Mouse (Mus musculus): ENCODE measurements around the gene Sept3. TPM values are rescaled to one million over a fixed set of nuclear protein-coding genes. Genes with fewer than 3 reads are reported as not detected.

Sept3 gene
- polyA plus RNA-seq, 1 experiment from 2014 or later = 30.8 TPM

DNA sequence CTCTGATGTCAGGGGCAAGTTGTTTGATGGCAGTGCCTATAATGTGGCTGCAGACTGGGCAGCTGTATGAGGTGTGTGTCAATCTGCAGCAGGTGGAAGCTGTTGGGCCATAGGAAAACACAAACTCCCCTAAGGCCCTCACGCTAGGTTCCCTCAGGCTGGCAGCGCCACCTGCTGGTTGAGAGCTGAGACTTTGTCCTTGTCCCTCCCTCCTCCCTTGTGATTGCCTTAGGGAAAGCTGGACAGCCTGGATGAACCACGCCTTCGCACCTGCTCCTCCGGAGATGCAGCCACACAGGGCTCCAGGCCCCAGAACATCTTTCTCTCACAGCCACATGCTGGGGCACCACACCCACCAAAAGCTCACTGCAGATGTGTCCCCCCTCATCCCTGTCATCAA lies 3.5 kb upstream of the Sept3 start:
- no peaks in the 10 kb centered on the region for H3K9me3 ChIP-seq
- H3K9ac ChIP-seq = no peak overlapping the region
- 4% methylated on average over 5 of the region's 5 CpGs for WGBS
- H3K27ac ChIP-seq = no peak overlapping the region
- ATAC-seq (ENCODE audit: insufficient number of reproducible peaks, insufficient read depth, low FRiP score, low TSS enrichment, low read depth) = no peak
- H3K27me3 ChIP-seq = peaks cover 44% of the 10 kb centered on the region
- H3K4me3 ChIP-seq = no peak overlapping the region
- H3K4me1 ChIP-seq = peaks cover 8% of the 10 kb centered on the region
- H3K36me3 ChIP-seq = no peaks in the 10 kb centered on the region
- no peak overlapping the region for H3K4me2 ChIP-seq

DNA sequence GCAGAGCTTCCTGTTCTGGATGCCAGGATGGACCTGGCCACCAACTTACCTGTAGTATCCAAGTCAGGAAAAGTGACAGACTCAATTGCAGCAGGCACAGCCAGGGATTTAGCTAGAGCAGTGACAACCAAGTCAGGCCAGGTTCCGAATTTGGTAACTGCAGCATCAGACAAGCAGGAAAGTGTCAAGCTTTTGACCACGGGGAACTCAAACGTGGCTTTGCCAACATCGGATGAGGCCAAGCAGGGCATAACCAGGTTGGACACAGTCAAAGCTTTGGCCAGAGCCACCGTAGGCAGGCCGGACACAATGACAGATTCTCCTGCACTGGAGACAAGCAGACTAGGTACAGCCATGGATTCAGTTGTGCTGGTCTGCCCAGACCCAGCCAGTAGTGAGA lies 2.4 kb upstream of the Sept3 start:
- H3K4me1 ChIP-seq = peaks cover 12% of the 10 kb centered on the region
- H3K27me3 ChIP-seq = peaks cover 47% of the 10 kb centered on the region
- WGBS = 81% methylated on average over 6 of the region's 6 CpGs
- no peak overlapping the region for H3K27ac ChIP-seq
- no peaks in the 10 kb centered on the region for H3K36me3 ChIP-seq
- no peak overlapping the region for H3K4me2 ChIP-seq
- H3K9ac ChIP-seq = no peak overlapping the region
- H3K9me3 ChIP-seq = no peaks in the 10 kb centered on the region
- H3K4me3 ChIP-seq = no peak overlapping the region
- ATAC-seq (ENCODE audit: insufficient number of reproducible peaks, insufficient read depth, low FRiP score, low TSS enrichment, low read depth) = no peak

DNA sequence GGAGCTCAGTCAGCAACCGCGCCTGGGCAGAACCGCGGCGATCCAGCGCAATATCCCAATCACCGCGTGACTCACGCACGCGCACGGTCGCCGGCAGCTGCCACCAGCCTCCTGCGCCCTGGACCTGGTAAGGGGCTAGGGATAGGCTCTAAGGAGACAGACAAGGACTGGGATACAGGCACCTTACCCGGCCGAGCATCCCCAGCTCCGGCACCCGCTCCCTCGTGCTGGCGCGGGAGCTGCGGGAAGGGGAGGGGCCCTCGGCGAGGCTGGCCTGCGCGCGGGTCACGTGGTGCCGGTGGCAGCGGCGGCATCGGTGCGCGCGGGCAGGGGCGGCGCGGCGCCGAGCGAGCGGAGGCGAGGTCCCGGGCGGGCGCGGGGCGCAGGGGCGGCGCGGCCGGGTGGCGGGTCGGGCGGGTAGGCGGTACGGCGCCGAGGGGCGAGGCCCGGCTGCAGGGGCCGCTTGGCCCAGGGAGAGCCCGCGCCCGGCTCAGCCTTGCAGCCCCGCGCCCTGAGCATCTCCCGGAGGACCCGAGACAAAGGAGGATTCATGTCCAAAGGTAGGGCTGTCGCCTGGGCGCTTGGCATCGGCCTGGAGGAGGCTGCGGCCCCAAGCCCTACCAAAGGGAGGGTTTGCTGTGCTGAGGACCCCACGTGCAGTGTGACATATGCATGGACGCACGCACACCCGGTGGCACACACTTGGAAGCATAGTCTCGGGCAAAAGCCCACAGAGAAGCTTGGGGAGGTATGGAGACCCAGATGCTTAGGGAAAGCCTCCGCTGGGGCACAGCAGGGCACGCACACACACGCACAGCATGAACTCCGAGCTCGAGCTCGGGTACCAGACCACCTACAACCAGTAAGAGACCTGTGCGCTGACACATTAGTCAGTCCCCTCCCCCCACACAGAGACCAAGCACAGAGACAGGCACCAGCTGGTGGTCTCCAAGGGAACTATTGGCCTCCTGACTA lies 521 bp downstream of the Sept3 start:
- ATAC-seq (ENCODE audit: insufficient number of reproducible peaks, insufficient read depth, low FRiP score, low TSS enrichment, low read depth) = peak; percentile 49
- H3K27ac ChIP-seq = 0 out of 2 replicates have a peak overlapping the region, but pooled peaks have one; percentile 22
- H3K4me3 ChIP-seq = peak overlapping the region; percentile 66
- H3K36me3 ChIP-seq = peaks cover 18% of the 10 kb centered on the region
- no peaks in the 10 kb centered on the region for H3K9me3 ChIP-seq
- H3K27me3 ChIP-seq = peaks cover 47% of the 10 kb centered on the region
- WGBS = under 1% methylated on average over 82 of the region's 86 CpGs
- peak overlapping the region; percentile 82 for H3K9ac ChIP-seq
- H3K4me1 ChIP-seq = peaks cover 12% of the 10 kb centered on the region
- H3K4me2 ChIP-seq = peak overlapping the region; percentile 95

DNA sequence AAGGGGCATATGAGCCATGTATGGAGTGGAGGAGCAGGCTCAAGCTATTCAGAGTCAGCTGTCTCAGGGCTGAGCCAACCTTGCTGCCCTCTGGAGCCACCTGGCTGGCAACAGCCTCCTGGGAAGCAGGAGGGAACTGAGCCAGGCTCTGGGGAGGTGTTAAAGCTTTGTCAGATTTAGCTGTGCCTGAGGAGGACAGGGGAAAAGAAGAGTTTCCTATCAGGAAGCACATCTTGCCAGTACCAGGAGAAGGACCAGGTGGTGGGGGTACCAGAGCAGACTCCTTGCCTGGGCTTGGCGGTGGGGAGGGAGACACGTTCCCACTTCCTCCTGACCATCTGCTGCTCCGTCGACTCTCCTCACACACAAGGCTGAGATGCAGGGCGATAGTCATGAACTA lies 2.9 kb downstream of the Sept3 start:
- Histone ChIP-seq H3K9me3 (no peaks in the 10 kb centered on the region), H3K9ac (no peak overlapping the region), H3K4me3 (no peak overlapping the region), H3K4me1 (peaks cover 12% of the 10 kb centered on the region), H3K27ac (no peak overlapping the region), H3K4me2 (no peak overlapping the region), H3K36me3 (peaks cover 37% of the 10 kb centered on the region), H3K27me3 (peaks cover 35% of the 10 kb centered on the region)
- WGBS = 88% methylated on average over 5 of the region's 5 CpGs
- no peak for ATAC-seq (ENCODE audit: insufficient number of reproducible peaks, insufficient read depth, low FRiP score, low TSS enrichment, low read depth)

DNA sequence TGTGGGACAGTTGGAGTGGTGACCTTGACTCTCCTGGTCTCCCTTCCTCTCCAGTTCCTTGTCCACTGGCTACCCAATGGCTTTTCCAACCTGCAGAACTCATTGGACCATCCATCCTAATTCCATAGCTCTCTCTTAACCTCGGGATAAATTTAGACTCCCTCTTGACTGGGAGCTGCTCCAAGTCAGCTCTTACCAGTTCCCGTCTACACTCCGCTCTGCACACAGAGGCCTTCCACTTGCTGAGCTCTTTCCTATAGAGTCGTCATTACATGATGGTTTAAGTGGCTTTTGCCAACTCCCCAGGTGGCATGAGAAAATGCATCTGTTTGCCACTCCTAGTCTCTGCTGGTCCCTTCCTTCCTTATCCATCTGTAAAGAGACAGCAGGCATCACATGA lies 5.9 kb downstream of the Sept3 start:
- H3K36me3 ChIP-seq = peaks cover 67% of the 10 kb centered on the region
- H3K4me2 ChIP-seq = no peak overlapping the region
- peaks cover 7% of the 10 kb centered on the region; the same call in 1 of the 2 replicates for H3K27me3 ChIP-seq
- no peak overlapping the region for H3K4me3 ChIP-seq
- no peaks in the 10 kb centered on the region for H3K9me3 ChIP-seq
- H3K4me1 ChIP-seq = peaks cover 9% of the 10 kb centered on the region
- ATAC-seq (ENCODE audit: insufficient number of reproducible peaks, insufficient read depth, low FRiP score, low TSS enrichment, low read depth) = no peak
- no peak overlapping the region for H3K27ac ChIP-seq
- 82% methylated on average over 4 of the region's 4 CpGs for WGBS
- H3K9ac ChIP-seq = no peak overlapping the region

DNA sequence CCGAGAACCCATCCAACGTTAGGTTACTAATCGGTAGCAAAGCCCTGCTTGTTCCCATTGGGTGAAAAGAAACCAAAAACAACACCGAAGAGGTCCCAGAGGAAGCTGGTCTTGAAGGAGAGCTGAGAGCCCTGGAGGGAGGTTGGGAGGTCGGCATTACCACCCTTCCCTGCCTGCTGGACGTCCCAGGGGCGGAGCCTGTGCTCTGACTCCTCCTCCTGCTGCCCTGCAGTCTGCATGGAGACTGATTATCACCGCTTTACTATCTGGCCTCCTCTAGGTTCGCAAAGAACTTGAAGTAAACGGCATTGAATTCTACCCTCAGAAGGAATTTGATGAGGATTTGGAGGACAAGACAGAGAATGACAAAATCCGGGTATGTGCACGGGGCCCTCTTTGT lies 11.5 kb downstream of the Sept3 start:
- no peak overlapping the region for H3K4me2 ChIP-seq
- no peak overlapping the region for H3K27ac ChIP-seq
- H3K27me3 ChIP-seq = no peaks in the 10 kb centered on the region
- no peak overlapping the region for H3K4me3 ChIP-seq
- H3K4me1 ChIP-seq = no peaks in the 10 kb centered on the region
- H3K9ac ChIP-seq = no peak overlapping the region
- H3K9me3 ChIP-seq = no peaks in the 10 kb centered on the region
- WGBS = 66% methylated on average over 12 of the region's 12 CpGs
- ATAC-seq (ENCODE audit: insufficient number of reproducible peaks, insufficient read depth, low FRiP score, low TSS enrichment, low read depth) = no peak
- H3K36me3 ChIP-seq = peaks cover 79% of the 10 kb centered on the region

DNA sequence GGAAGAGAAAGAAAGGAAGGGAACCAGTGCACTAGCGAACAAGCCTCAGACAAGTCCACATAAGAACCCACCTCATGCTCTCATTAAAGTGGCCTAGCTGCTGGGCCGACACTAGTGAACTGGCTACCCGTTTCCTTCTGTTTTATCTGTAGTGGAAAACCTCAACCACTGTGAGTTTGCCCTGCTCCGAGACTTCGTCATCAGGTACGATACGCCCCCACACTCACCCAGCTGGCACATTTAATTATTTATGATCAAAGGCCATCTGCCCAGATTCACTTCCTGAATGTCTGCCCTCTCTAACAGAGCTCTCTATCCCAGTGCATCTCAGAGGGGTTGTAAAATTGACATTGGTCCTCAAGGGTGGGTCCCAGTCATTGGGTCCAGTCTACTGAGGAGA lies 15.6 kb downstream of the Sept3 start:
- no peak for ATAC-seq (ENCODE audit: insufficient number of reproducible peaks, insufficient read depth, low FRiP score, low TSS enrichment, low read depth)
- no peak overlapping the region for H3K9ac ChIP-seq
- no peaks in the 10 kb centered on the region for H3K27me3 ChIP-seq
- no peaks in the 10 kb centered on the region for H3K9me3 ChIP-seq
- H3K4me1 ChIP-seq = peaks cover 14% of the 10 kb centered on the region
- no peak overlapping the region for H3K27ac ChIP-seq
- peaks cover 54% of the 10 kb centered on the region for H3K36me3 ChIP-seq
- 86% methylated on average over 7 of the region's 7 CpGs for WGBS
- H3K4me3 ChIP-seq = no peak overlapping the region
- H3K4me2 ChIP-seq = no peak overlapping the region

DNA sequence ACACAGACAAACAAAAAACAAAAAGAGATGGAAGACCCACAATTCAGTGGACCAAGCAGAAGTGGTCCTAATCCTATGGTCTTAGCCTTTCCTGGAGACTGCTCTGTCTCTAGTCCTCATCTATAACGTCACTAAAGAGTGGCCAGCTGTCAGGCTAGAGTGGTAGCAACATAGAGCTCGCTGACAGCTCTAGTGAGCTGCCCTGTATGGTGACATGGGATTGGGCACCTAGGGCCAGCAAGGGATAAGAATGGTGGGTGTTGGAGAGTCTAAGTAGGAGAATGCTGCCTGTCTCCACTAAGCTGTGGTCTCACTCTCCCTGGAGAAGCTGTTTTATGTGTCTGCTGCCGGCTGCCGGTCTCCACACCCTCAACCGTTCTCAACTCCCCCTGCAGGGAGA lies 18.2 kb downstream of the Sept3 start:
- no peak for ATAC-seq (ENCODE audit: insufficient number of reproducible peaks, insufficient read depth, low FRiP score, low TSS enrichment, low read depth)
- Histone ChIP-seq H3K4me3 (no peak overlapping the region), H3K36me3 (peaks cover 38% of the 10 kb centered on the region), H3K27me3 (no peaks in the 10 kb centered on the region), H3K4me2 (peak overlapping the region; percentile 40), H3K27ac (no peak overlapping the region), H3K9me3 (no peaks in the 10 kb centered on the region), H3K4me1 (peaks cover 14% of the 10 kb centered on the region), H3K9ac (no peak overlapping the region)
- WGBS = 41% methylated on average over 5 of the region's 5 CpGs

DNA sequence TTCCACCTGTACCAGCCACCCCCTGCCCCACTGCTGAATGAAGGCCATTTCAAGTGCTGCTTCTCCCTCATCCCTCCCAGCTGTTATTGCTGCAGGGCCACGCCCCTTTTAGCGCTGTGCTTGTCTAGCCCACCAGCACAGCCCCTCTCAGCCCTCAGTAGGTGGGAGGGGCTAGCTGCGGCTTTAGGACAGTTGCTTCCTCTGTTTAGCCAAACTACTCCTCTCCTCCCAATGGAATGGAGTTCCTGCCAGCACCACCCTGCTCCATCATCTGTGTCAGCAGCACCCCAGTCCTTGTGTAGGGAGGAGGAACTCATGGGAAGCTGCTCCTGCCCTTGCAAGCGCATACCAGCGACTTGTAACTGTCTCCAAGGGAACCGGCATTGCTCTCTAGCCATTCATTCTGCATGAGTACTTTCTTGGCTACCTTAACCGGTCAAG lies 18.6 kb downstream of the Sept3 start:
- Histone ChIP-seq H3K9ac (no peak overlapping the region), H3K4me2 (peak overlapping the region; percentile 40), H3K9me3 (no peaks in the 10 kb centered on the region), H3K27me3 (no peaks in the 10 kb centered on the region), H3K36me3 (peaks cover 35% of the 10 kb centered on the region), H3K4me3 (no peak overlapping the region), H3K27ac (no peak overlapping the region), H3K4me1 (peaks cover 14% of the 10 kb centered on the region)
- 14% methylated on average over 7 of the region's 7 CpGs for WGBS
- 0 out of 2 replicates have a peak, but pooled peaks have one; percentile 32 for ATAC-seq (ENCODE audit: insufficient number of reproducible peaks, insufficient read depth, low FRiP score, low TSS enrichment, low read depth)

DNA sequence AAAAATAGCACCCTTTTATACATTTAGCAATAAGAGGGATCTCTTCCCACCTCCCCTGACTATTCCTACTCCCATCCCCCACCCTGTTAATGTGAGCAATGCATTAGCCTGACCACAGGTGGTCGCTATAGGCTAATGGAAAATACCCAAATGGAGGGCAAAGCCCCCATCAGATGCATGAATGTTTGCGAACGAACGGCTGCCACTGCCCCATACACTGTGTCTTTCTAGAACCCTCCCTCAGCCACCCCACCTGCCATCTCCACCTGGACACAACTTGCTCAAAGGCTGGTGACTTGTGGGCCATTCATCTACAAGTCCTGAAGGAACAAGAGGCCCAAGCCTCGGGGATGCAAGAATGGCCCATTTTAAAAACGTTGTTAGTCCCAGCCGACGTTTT lies 19.4 kb downstream of the Sept3 start:
- H3K9ac ChIP-seq = no peak overlapping the region
- H3K9me3 ChIP-seq = no peaks in the 10 kb centered on the region
- H3K4me1 ChIP-seq = peaks cover 14% of the 10 kb centered on the region
- no peak overlapping the region for H3K4me2 ChIP-seq
- H3K36me3 ChIP-seq = peaks cover 30% of the 10 kb centered on the region
- 54% methylated on average over 8 of the region's 8 CpGs for WGBS
- no peak overlapping the region for H3K27ac ChIP-seq
- no peaks in the 10 kb centered on the region; the same call in 1 of the 2 replicates for H3K27me3 ChIP-seq
- H3K4me3 ChIP-seq = no peak overlapping the region
- ATAC-seq (ENCODE audit: insufficient number of reproducible peaks, insufficient read depth, low FRiP score, low TSS enrichment, low read depth) = no peak

DNA sequence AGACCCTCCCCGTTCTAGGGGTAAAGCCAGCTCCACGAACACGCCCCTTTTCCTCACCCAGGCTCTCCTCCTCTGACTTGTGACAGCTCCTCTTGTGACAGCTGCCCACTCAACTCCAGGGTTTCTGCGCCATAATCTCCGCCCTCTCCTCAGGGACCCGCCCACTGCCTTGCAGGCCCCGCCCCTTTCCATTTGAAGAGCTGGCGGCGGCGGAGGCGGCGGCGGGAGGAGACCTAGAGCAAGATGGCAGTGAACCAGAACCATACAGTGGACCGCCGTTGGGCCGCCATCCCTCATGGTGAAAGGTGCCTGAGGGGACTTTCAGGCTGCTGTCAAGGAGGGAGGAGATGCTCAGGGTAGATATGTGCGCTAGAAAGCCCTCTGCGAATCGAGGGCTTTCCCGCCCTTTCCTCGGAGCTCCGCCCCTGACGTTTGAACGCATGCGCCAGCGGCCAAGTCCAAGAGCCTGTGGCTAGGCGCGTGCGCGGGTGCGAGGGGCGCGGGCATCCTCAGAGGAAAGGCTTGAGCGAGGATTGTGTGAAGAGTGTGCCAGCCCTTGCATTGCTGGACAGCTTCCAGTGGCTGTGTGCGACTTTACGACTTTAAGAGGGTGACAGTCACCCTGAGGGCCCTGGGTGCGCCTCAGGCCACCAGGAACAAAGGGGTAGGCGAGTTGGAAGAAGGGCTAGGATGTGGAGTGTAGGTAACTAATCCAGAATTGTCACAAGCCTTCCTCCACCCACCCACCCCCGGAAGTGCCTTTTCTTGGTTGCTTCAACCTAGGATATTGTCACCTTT lies 24.3 kb downstream of the Sept3 start, which contains the start of gene Wbp2nl:
Gene Wbp2nl (plus strand): TSS at position 191 of the 798 bp plus-strand sequence.
- 60% methylated on average over 39 of the region's 39 CpGs for WGBS
- Histone ChIP-seq H3K36me3 (no peaks in the 10 kb centered on the region), H3K9ac (no peak within 1 kb of the TSS), H3K4me2 (peak within 1 kb of the TSS; percentile 18; the same call in 1 of the 2 replicates), H3K4me1 (0 out of 2 replicates have a peak, but pooled peaks cover 2% of the 10 kb centered on the region), H3K9me3 (no peaks in the 10 kb centered on the region), H3K4me3 (no peak within 1 kb of the TSS), H3K27ac (no peak within 1 kb of the TSS), H3K27me3 (no peaks in the 10 kb centered on the region; the same call in 1 of the 2 replicates)
- no peak for ATAC-seq (ENCODE audit: insufficient number of reproducible peaks, insufficient read depth, low FRiP score, low TSS enrichment, low read depth)
